17 mouse cellular contexts compared by ENCODE assay signal in genomic region chr1:34620116-34620515, GRCm38 (mm10). TPM values are rescaled to one million over a fixed set of nuclear protein-coding genes. Genes with fewer than 3 reads are reported as not detected.
"Had no signal": no experiment of that assay in that cellular context is flagged by ENCODE, and none has a peak within 500 bp of the region (broad histone marks: within the 10 kb centered on the region; RNA-seq: fewer than 3 reads in every experiment).

No protein-coding gene starts in this region.

RNA-seq across cellular contexts. Expression of gene Amer3, which starts 40.7 kb away (rescaled TPM):
- total RNA-seq: heart, postnatal 10 days; heart, postnatal 14 days; heart, postnatal 25 days; heart, postnatal 36 days; heart, postnatal 4 days; hematopoietic stem cell, adult 5-6 weeks had no signal

RNA-seq across cellular contexts. Expression of gene Prss40, which starts 59.4 kb away (rescaled TPM):
- total RNA-seq: heart, postnatal 10 days; heart, postnatal 14 days; heart, postnatal 25 days; heart, postnatal 36 days; heart, postnatal 4 days; hematopoietic stem cell, adult 5-6 weeks; hindbrain, postnatal 0 days; layer of hippocampus, adult 18-20 months; layer of hippocampus, adult 2 months; layer of hippocampus, adult 8-10 months; layer of hippocampus, postnatal 10 days; layer of hippocampus, postnatal 14 days; layer of hippocampus, postnatal 25 days; layer of hippocampus, postnatal 36 days; left cerebral cortex, adult 18-20 months; left cerebral cortex, adult 2 months; left cerebral cortex, adult 8-10 months had no signal
